Mouse (Mus musculus) kidney, adult 9 months (tissue): ENCODE measurements around the gene Dnah5.
"Not testable (repeated sequence)": the region's sequence is repeated elsewhere in the genome, so short reads cannot be mapped to it uniquely, and the experiment has no call there.

Experiments
- DNase-seq: peaks from one replicate; pipeline ENCODE4 v3.0.0; 2022

The Dnah5 gene

GRCm38 (mm10) chr15:28307884-28308283 is 104.3 kb downstream of the Dnah5 start:
- no peak for DNase-seq

DNA sequence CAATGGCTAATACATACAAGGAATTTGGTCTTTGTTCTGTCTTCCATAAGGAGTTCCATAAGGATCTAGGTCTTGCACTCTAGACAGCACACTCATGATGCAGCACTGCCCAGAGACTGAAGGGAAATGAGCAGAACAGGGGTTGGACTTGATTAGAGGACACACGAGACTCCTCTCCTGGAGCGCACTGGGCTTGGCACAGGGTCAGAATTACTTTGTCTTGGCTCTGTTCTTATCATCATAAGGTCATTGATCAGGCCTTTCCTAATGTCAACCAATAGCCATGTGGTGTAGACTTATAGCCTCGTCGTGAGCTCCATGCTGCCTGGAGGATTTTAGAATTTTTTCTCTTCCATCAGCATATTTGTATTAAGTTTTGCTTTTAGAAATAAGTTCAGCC is 107.0 kb downstream of the Dnah5 start:
- no peak for DNase-seq

DNA sequence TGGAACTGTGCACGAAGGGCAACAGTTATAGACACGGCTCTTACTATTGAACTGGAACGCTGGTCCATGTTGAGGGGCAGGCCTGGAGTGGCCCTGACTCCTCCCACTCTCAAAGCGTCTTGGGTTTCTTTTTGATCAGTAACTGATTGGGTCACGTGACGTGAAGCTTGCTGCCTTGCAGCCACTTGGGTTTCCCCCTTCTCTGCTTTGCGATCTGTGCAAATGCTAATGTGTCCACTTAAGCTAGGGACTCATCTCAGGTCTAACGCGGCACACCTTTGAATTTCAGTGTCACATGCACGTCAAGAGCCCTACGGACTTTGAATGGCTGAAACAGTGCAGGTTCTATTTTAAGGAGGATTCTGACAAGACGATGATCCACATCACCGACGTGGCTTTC is 109.9 kb downstream of the Dnah5 start:
- DNase-seq = peak; percentile 20

DNA sequence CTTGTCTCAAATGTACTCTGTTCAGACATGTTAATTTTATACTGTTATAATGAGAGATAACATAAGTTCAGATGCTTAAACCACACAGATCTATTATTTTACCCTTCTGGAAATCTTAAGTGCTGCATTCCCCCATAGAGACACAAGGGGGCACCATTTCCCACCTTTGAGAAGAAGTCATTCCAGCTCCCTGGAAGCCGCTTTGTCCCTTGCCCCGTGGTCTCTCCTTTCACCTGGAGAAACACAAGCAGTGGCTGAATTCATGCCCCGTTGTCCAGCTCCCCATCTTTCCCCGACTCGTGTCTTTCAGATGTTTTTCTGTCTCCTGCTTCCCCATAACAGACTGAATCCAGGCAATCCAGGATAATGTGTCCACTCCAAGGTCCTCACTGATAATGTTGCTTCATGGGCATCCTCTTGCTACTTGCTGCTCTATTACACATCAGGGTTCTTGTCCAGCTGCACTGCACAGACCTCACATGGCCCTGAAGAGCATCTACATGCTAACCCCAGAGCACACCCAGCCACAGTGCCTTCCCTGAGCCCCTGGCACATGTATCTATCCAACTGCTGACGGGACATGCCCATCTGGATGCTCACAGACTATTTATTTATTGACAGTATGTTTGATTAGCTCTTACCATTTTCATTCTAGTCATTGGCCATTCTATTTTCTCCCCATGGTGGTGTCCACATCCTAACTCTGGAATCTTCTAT is 112.4 kb downstream of the Dnah5 start:
- DNase-seq = peak; percentile 40

DNA sequence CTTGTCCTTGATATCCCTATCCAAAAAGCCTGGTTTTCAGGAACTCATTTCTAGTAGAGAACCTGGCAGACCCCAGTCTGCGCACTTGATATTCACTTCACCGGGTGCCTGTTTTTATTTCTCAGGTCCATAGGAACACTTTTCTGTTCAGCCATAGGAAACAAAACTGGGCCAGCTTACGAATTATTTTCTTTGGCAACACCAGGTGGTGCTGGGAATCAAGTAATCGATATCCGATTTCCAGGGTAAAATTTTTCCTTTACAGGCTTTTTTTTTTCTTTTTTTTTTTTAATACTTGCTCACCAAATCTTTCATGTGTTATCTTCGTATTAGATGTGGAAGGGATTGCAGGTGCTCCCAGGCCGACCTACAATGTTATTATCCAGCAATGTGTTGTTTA is 119.0 kb downstream of the Dnah5 start:
- DNase-seq = no peak

DNA sequence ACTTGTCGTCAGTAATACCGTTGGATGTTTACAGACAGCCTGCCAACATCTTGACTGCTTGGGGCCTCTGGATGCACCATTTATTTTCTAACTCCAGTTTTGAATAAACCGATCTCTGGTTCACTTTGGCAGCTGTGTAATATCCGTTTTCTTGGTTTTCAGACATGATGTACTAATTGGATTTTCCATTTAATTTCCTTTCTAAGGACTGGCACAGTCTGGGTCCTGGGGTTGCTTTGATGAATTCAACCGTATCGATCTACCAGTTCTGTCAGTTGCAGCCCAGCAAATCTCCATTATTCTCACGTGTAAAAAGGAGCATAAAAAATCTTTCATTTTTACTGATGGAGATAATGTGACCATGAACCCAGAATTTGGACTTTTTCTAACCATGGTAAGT is 123.4 kb downstream of the Dnah5 start:
- no peak for DNase-seq

DNA sequence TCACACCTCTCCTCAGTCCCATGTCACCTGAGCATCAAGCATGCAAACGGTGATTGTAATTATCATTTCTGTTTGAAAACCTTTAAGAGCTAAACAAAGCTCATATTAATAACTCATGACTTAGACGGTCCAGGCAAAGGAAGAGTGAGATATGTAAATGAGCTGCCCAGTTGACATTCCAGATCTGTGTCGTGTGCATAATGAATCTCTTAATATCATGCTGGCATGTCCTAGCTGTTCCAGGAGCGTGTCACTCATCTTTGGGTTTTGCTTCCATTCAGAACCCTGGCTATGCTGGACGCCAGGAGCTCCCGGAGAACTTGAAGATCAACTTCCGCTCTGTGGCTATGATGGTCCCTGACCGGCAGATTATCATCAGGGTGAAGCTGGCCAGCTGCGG is 123.9 kb downstream of the Dnah5 start:
- no peak for DNase-seq

GRCm38 (mm10) chr15:28341151-28341550 is 137.6 kb downstream of the Dnah5 start:
- DNase-seq = no peak

DNA sequence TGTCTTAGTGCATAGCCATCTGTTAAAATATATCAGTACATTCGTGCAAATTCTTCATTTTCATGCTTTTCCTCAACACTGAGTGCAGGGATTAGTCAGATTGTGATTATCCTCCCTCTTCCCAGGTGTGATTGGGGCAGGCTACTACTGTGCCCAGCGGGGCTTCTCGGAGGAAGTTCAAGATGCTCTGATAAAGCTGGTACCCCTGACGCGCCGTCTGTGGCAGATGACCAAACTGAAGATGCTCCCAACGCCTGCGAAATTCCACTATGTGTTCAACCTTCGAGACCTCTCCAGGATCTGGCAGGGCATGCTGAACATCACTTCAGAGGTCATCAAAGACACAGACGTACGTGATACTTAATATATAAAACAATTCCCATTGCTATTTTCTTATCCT is 164.0 kb downstream of the Dnah5 start:
- DNase-seq = no peak

- no peak for DNase-seq
Measured at GRCm38 (mm10) chr15:28370431-28370830, 166.9 kb downstream of the Dnah5 start.

DNA sequence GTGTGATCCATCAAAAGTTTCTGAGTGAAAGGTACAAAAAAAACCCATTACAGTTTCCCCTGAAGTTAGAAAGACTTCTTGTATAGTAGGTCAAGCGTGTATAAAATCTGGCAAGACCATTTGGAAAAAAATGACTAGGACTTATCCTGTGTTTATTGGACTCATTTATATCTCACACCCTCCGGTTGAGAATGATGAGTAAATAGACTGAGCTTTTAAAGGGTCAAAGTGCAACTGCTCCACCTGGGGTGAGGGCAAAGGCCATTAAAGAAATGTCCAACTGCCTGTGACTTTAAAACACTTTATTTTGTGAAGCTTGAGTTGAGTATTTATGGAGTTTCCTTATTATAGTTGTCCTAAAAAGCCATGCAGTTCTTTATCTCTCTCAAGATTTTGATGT is 168.0 kb downstream of the Dnah5 start:
- peak; percentile 63 for DNase-seq

DNA sequence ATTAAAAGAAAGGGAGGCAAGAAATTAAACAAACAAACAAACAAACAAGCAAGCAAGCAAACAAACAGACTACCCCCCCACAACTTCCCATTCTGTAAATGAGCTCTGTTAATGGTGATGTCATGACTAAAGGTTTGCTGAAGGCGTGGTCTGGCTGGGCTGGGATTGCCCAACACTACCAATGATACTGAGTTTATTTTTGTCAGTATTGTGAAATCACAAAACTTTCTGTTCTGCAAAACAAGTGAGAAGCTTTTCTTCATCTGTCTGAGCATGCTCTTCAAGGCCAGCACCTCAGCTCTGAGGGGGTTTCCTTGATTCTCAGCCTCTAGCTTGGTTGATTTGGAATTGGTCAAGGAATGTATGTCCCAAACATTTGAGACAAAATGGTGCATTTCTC is 170.8 kb downstream of the Dnah5 start:
- DNase-seq = no peak

DNA sequence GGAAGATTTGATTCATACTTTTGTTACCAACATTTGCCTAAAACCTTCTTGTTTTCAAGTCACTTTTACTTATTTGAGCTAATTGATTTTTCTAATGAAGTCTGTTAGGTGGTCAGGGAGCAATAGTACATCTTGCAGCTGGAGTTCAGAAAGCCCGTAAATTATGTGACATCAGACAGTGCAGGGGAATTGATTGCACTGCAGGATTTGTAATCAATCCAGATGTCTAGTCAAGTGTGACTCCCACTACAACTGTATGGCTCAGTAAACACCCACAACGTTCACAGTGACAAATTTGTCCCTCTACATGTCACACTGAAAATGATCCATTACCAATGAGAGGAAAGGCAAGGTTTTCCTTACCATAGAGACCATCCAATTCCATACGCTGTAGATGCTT is 177.4 kb downstream of the Dnah5 start:
- DNase-seq = no peak

GRCm38 (mm10) chr15:28393723-28394122 is 190.2 kb downstream of the Dnah5 start:
- not testable (repeated sequence) for DNase-seq

- no peak for DNase-seq
Measured at GRCm38 (mm10) chr15:28395481-28395880, 191.9 kb downstream of the Dnah5 start.

- DNase-seq = no peak
Measured at GRCm38 (mm10) chr15:28398472-28398871, 194.9 kb downstream of the Dnah5 start.

DNA sequence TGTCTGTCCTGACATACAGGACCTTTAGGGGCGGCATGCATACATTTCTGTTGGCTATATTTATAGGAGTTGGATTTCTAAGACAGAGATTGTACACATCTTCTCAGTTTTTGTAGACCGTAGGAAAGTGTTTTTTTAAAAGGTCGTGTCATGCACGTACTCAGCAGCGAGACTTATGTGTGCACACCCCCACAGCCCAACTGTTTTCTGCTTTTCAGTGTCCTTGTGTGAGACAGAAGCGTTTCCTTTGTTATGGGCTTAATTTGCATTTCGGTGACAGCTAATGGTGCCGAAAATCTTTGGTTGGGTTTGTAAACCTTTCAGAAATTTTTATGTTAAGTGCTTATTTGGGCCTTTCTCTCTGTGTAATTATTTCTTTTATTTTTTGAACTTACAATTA is 195.7 kb downstream of the Dnah5 start:
- no peak for DNase-seq

GRCm38 (mm10) chr15:28404630-28405029 is 201.1 kb downstream of the Dnah5 start:
- no peak for DNase-seq

- no peak for DNase-seq
Measured at GRCm38 (mm10) chr15:28405136-28405535, 201.6 kb downstream of the Dnah5 start.

- no peak for DNase-seq
Measured at GRCm38 (mm10) chr15:28439702-28440101, 236.2 kb downstream of the Dnah5 start.

DNA sequence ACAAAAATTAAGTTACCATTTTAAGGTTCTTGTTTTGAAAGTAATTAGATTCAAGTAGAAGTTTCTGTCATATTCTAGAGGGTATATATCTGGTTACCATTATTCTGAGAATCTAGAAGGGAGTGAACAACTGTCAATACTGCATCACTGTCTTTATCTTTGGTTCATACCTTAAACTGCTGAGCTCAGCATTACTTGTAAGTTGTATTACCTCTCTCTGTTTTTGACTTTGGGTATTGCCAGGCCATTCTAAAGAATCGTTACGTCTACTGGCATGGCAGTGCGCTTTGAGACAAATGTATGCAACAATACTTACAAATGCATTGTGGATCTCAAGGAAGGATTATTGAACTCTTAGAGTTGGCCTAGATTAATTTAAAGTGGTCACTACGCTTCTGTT is 240.9 kb downstream of the Dnah5 start:
- DNase-seq = no peak

GRCm38 (mm10) chr15:28461091-28461778 is 257.7 kb downstream of the Dnah5 start:
- DNase-seq = not testable (repeated sequence)

GRCm38 (mm10) chr15:28466591-28467247 is 263.2 kb downstream of the Dnah5 start:
- DNase-seq = no peak

GRCm38 (mm10) chr15:28473749-28474390 is 270.3 kb downstream of the Dnah5 start:
- DNase-seq = no peak
